Mouse (Mus musculus) kidney, adult 8-10 months (tissue): ENCODE measurements at regions not wholly inside any gene's neighbourhood (a gene's known extent, or its start where the extent isn't known, plus 50 kb on each side); places are given as distances from the start of the nearest gene placed in this dataset.
"Not testable (repeated sequence)": the region's sequence is repeated elsewhere in the genome, so short reads cannot be mapped to it uniquely, and the experiment has no call there.

Source experiments
- DNase-seq, 2 experiments: peaks; one replicate each; pipeline ENCODE4 v3.0.0; 2022

- DNase-seq, result no peak
Measured at GRCm38 (mm10) chr3:133665425-133666317, 120.7 kb upstream of the Tet2 start.

DNA sequence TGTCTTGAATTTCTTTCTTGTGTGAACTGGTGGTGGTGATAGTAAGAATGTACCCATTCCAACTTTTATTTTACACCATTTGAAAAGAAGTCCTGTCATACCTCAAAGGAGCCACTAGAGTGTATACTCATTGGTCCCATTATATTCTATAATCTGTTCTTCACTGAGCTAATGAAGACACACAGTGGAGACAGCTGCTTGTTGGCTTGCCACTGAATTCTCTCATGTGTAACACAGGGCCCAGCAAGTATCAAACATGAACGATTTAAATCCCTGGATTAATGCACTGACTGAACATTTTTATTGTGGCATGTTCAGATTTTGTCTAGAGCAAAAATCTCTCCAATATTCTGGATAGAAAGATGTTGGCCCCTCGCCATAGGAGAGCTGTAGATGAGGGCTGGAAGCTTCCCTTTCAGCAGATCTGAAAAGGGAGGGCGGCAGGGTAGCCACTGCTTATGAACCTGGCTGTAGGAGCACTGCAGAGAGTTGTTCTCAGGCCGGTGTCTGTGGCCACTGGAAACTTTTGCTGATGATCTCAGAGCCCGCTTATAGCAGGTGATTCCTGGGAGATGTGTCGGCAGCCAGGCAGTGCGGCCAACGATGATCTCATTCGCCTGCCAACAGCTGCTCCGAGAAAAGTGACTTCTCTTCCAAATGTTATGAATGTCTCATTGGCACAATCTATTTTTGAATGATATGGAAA lies 128.0 kb upstream of the Tet2 start:
- no peak for DNase-seq

GRCm38 (mm10) chr3:133677892-133678291 lies 133.0 kb upstream of the Tet2 start:
- DNase-seq, result no peak

DNA sequence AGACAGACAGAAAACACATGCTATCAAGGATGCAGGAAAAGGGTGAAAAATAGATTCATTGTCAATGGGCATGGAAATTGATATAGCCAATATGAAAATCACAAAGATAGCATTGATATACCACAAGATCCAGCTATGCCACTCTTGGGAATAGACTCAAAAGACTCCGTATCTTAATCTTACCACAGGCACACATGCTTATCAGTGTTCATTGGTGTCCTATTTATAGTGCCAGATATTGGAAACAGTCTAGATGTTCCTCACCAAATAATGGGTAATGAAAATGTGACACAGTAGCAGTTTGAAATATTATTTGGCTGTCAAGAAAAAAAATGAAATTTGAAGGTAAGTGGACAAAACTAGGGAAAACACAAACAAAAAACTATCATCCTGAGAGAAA lies 135.0 kb upstream of the Tet2 start:
- no peak for DNase-seq

DNA sequence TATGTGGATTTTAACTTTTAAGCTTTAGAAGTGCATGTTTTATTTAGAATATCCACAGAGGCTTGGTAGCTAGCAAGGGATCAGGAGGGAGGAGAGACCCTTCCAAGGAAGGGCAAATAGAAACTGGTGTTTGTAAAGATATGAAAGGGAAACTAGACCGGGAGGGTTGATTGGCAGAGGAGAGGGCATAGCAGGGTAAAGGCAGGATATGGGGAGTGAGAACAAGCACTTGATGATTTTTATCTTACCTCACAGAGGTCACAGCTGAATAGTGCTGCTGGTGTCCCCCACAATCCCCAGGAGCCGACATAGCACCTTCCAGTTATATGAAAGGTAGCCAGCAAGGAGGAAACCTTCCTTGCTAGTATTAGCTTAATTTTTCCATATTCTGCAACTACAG lies 135.4 kb upstream of the Tet2 start:
- no peak for DNase-seq

DNA sequence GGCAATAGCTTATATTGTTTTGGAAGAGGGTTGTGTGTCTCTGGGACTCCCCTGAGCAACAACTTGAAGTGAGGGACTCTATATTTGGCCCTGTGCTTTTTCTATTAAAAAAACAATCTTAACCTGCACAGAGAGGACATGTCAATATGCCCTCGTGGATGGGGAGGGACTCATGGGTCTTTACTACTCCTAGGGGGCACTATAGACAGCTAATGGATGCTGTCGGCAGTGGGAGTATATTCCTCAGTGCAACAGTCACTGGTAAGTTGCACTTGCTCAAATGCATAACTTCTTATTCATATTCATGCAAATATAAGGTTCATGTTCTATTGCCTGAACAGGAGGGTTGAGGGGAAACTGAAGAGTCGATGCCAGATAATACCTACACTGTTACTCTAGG lies 135.9 kb upstream of the Tet2 start:
- DNase-seq, result no peak

- DNase-seq, result no peak
Measured at GRCm38 (mm10) chr3:133684196-133684743, 139.3 kb upstream of the Tet2 start.

DNA sequence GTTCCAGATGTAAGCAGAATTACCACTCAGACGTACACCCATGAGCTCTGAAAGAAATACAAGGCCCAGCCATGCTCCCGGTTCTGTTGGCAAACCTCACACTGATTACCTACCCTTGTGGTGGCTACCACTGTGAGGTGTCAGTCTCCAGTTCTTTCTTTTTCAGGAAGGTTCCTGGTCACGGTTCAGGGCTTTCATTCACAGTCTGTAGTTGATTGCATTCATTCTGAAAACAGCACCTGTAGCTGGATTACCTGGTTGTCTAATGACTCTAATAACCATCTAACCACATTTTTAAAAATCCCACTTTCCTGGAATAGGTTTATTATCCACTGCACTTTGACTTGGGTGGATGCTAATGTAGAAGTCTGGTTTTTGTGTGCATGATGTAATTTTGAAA lies 139.8 kb upstream of the Tet2 start:
- peak in 1 of 2 experiments; percentile 4 for DNase-seq

DNA sequence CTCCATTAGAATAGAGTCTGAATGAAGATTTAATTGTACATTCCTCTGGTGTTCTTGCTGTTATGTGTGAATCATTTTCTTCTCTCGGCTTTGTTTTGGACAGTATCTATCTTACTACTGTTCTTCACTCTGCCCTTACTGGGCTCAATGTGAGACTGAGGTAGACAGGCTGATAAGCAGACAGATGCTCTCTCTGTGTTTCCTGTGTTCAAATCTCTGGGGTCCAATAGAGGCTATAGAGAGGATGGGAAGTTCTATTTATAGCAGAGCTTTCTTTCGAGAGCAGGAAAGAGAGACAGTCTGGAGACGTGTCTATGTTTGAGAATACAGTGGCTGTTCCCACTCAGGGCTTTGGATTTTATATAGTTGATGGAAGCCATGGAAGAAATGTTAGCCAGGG lies 140.5 kb upstream of the Tet2 start:
- no peak for DNase-seq

DNA sequence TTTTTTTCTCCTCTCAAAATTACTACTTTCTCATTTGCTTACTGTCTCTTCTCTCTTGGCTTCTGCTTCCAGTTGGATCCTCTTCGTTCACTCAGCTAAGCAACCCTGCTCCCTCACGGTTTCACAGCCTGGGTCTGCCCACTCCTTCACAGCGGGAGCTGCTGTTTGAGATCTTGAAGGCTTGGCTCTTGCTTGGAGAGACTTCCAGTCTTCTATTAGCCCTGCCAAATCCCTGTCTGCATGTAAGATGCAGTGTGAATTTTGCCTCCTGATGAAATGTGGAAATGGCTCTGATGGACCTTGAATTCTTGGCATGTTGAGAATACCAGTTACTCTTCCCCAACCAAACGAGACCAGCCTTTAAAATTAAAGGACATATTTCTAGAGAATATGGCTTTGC lies 149.1 kb upstream of the Tet2 start:
- DNase-seq, result no peak

GRCm38 (mm10) chr3:133696122-133696521 lies 151.2 kb upstream of the Tet2 start:
- no peak for DNase-seq

- DNase-seq, result not testable (repeated sequence)
Measured at GRCm38 (mm10) chr3:133704849-133705248, 159.9 kb upstream of the Tet2 start.

DNA sequence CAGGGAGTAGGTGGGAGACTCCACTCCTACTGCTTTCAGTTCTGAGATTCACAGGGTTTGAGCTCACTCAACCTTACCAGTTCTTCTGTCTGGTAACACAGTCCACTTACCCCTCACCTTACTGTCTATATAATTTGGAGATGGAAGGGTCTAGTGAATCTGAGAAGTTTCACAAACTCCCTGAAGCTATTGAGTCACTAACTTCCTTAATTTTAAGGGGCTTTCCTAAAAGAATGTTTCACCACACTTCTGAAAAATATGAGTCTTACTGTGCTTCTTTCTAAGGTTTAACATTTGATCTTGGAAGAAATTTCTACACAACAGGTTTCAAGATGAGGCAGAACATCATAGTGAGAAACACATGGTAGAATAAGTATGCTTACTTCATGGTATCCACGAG lies 166.6 kb upstream of the Tet2 start:
- DNase-seq, result no peak

DNA sequence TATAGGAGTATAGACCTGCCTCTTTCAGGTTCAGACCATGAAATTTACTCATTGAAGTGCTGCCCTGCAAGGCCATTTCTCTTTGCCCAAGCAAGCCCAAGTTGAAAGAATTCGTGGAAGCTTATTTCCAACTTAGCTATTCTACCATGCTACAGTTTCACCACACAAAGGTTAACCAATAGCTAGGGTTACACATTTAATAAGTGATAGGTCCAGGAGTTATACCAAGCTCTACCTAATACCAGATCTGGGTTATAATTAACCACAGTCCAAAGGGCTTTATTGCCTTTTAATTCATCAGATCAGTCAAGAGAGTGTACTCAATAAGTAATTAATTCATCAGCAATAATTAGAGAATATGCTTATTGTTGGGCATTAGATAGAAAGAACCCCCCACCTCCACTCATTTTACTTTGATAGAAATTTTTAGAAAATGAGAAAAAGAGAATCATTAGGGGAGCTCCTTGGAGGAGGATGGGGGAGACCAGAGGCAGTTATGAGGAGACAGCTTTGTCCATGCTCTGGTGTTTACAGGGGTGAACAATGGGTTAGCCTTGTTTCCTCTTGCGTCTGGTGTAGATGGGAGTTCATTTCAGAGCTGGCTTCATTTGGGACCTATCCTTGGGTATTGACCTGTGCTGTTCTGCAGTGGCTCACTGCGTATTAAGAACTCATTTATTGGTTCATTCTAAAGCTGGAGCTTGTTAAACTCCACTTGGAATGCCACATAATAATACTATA lies 177.8 kb upstream of the Tet2 start:
- peak; percentile 21 to 77 for DNase-seq

- DNase-seq, result peak; percentile 32 to 37
Measured at GRCm38 (mm10) chr3:133726831-133727230, 181.9 kb upstream of the Tet2 start.

GRCm38 (mm10) chr3:133735603-133736002 lies 190.7 kb upstream of the Tet2 start:
- no peak for DNase-seq

DNA sequence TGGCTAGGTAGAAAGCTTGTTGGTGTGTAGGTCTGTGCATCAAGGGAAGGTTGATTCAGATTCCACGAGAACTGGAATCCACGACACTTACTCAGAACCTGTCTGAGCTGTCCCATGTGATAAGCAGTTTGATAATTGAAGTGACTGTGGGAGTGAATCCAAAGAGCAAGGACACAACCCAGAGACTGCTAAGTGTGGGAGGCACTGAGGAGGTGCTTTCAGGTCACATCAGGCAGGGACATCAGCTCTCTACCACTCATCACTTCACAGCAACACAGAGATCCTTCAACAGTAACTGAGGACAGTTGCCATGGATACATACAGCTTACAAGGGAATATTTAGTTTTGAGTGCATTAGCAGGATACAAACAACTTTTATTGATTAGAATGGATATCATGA lies 194.0 kb upstream of the Tet2 start:
- DNase-seq, result no peak

- no peak for DNase-seq
Measured at GRCm38 (mm10) chr3:133744552-133745118, 199.7 kb upstream of the Tet2 start.

- peak; percentile 79 to 87 for DNase-seq
Measured at GRCm38 (mm10) chr3:133748756-133749737, 204.1 kb upstream of the Tet2 start.

DNA sequence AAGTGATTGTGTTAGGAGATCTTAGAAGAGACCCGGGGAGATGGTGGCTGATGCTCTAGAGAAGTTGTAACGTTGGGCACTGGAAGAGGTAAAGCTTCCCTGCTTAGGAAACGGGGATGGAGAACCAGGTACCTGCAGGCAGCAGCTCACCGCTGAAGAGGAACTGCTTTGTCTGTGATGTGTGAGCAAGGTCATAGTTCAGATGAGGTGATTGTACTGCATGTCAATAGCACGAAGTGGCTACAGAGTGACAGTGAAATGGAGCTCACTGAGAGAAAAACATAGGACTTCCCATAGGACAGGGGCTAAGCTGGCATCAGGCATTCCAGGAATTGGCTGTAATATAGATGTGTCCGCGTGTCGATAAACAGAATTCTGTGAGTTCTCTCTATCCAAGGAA lies 205.1 kb upstream of the Tet2 start:
- no peak for DNase-seq

GRCm38 (mm10) chr3:133750606-133751005 lies 205.7 kb upstream of the Tet2 start:
- no peak for DNase-seq

DNA sequence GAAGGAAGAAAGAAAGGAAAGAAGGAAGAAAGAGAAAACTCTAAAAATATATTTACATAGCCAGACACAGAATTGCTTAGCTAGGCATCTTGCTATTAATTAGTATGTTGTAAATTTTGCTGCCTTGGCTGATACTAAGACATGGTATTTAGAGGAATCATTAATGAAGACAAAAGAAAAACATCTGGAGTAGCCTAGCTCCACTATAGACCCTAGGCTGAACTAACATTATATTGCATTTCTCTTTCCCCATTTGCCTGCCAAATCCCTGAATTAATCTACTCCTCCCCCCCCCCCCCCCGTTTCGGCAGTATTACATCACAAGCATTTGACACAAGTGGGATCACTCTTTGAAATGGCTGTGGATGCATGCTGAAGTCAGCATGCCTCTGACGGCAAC lies 206.1 kb upstream of the Tet2 start:
- DNase-seq, result no peak
